Mouse (Mus musculus) ES-Bruce4 (cell line): ENCODE measurements around the gene Tbc1d16.

Experiments
- CTCF ChIP-seq: IDR thresholded peaks from one replicate; pipeline ENCODE4 v1.8.1; 2011; ENCODE audit warnings: low read depth, low read length
- EP300 ChIP-seq: IDR thresholded peaks from 2 replicates; pipeline ENCODE4 v1.6.1; 2011; ENCODE audit warnings: low read depth, low read length; ENCODE audit not compliant: insufficient read depth
- POLR2A ChIP-seq: IDR thresholded peaks from one replicate; pipeline ENCODE4 v1.8.1; 2011; ENCODE audit warnings: low read length; ENCODE audit not compliant: insufficient read depth

- no peak for TF ChIP-seq CTCF
- no peak for TF ChIP-seq POLR2A
- TF ChIP-seq EP300 = no peak
Observed at GRCm38 (mm10) chr11:119250998-119251397, 22.7 kb upstream of the Tbc1d16 start.
